Mouse (Mus musculus) liver, embryonic 14.5 days (tissue): Measurements from ENCODE around the gene Nkd1.

ENCODE experiments used
- CTCF ChIP-seq: IDR thresholded peaks from 2 replicates; pipeline ENCODE4 v1.5.1; 2016; ENCODE audit warnings: antibody characterized with exemption, low read depth, control low read depth
- EP300 ChIP-seq: IDR thresholded peaks from 2 replicates; pipeline ENCODE4 v1.6.1; 2016; ENCODE audit warnings: antibody characterized with exemption, low read depth

- peak; percentile 41 for TF ChIP-seq CTCF
- TF ChIP-seq EP300 = no peak
Observed at GRCm38 (mm10) chr8:88567314-88568121, 46.4 kb downstream of the Nkd1 start.
